Mouse (Mus musculus): ENCODE measurements around the gene Ifna16.

The Ifna16 gene

GRCm38 (mm10) chr4:88676824-88677223 lies at the start of gene Ifna16:
Gene Ifna16 (minus strand): TSS chr4:88676924.
- DNase-seq (ENCODE audit: low spot score) = no peak

DNA sequence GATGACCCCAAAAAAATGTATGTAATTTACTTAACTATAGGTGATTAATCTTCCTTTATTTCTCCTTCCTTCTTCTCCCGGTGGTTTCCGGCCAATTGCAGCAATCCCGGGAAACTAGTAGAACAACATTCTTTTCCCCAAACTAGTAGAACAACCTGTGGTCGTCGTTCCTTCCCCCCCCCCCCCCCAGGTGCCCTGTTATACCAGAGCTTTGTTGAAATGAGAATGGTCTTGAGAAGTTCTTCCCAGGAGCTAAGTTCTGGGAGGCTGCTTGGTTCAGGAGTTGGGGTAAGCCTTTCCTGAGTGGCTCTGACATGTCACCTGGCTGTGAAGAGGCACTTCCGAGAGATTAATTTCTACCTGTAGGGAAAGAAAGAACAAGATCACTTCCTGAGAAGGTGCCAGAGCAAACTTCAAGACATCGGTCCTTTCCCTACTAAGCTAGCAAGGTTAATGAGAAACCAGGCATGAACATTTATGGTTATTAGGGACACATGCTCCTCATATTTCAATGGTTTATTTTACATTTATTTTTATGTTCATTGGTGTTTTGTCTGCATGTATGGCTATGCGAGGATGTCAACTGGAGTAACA lies 46.9 kb upstream of the Ifna16 start:
- DNase-seq (ENCODE audit: low spot score) = no peak

GRCm38 (mm10) chr4:88721791-88722721 lies 45.3 kb upstream of the Ifna16 start, which contains the start of the genes Gm26566 and Klhl9:
Gene Gm26566 (plus strand): TSS chr4:88721805.
Gene Klhl9 (minus strand): TSS chr4:88722465.
- DNase-seq (ENCODE audit: low spot score) = peak; percentile 89

- no peak for DNase-seq (ENCODE audit: low spot score)
Observed at GRCm38 (mm10) chr4:88718715-88719114, 42.0 kb upstream of the Ifna16 start.

DNA sequence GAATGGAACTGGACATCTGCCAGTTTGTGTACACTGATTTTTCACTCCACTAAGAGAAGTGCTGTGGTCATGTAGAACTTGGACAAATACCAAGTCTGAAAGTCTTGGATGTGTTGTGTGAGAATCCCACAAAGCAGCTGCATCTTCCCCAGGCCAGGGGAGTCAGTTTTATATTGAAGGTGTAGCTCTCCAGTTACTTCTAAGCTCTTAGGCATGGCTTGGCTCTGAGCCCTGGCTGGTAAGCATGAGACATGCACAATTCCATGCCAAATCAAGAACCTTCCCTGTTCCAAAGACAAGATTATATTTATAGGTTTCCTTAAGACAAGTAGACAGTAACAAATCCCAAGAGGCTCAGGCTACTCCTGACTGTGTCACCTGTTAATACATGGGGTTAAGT lies 38.3 kb upstream of the Ifna16 start:
- DNase-seq (ENCODE audit: low spot score) = no peak

DNA sequence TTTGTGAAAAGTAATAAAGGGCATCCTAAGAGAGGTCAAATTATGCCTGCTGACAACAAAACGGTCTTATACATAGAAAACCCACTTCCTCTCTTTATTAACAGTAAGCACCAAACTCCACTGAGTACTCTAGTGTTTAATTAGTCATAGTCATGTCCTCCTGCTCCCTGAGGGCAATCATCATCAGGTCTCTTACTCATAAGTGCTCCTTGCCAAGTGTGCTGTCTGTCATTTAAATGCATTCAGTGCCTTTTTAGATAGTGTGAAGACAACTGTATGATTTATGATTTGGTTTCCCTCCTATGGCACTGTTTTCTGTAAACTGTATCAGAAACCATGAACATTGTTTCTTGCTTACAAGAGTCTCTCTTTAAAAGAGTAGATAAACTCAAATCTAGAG lies 37.6 kb upstream of the Ifna16 start:
- no peak for DNase-seq (ENCODE audit: low spot score)

GRCm38 (mm10) chr4:88707128-88707826 lies 30.6 kb upstream of the Ifna16 start:
- no peak for DNase-seq (ENCODE audit: low spot score)

- no peak for DNase-seq (ENCODE audit: low spot score)
Observed at GRCm38 (mm10) chr4:88705924-88706323, 29.2 kb upstream of the Ifna16 start.

DNA sequence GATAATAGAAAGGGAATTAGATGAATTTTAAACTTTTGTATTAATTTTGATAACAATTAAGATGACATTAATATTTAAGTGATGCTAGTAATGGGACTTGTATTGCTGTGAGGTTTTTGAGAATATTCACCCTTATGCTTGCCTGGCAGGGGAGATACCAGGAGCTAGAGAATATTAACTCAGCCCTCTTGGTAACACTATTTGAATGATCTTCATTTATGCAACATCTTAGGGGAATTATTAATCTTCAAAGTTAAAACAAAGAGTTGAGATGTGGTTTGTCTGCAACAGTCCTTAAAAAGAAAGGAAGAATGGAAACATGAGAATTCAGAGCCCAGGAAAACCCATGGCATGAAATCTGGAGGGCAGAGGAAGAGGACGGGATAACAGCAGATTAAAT lies 22.6 kb upstream of the Ifna16 start:
- no peak for DNase-seq (ENCODE audit: low spot score)

DNA sequence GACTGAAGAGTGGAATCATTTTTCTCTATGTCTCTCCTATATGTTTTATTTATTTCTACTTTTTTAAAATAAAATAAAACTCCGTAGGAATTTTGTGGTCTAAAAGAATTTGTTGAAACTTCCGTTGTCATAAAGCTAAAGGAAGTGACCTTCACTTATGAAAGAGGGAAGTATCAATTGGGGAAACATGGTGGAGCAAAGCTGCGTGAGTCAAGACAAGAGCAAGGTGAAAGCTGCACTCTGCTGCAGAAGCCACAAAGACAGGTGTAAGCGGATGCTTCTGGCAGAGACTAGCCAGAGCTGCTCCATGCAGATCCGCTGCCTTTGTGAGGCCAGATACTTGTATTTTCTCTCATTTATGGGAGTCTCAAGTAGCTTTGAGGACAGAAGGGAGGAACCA lies 22.1 kb upstream of the Ifna16 start:
- DNase-seq (ENCODE audit: low spot score) = no peak

DNA sequence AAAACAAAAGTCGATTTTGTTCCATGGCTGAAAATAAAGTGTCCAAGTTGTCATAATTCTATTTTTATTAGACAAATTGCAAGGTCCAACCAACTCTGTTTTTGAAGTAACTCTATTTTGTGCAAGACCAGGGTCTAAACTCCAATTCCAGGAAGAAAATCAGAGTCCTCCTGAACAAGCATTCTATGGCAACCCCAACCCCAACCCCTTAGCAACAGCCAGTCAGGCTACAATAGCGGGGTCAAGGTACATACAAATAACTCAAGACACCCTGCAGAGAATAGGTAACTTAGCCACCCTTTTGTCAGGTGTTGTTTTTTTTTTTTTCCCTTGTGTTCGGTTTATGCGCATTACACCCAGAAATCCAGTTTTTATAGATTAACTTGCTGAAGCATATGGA lies 21.0 kb upstream of the Ifna16 start:
- no peak for DNase-seq (ENCODE audit: low spot score)

DNA sequence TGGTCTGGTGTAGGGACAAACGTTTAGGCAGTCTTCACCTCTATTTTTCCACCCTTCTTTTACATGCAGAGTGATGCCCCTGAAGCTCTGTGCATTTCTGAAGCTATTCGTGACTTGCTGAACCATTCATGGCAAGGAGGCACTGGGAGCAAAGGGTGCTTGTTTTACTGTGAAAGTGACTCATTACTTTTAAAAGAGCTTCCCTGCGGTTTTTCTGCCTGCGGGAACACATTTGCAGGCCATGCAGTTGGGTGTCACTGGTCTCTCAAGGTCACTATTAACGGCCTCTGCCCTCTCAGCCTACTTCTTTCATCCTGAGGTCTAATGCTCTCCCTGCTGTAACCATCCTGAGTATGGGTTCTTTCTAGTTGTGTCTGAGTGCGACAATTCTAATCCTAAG lies 20.4 kb upstream of the Ifna16 start:
- DNase-seq (ENCODE audit: low spot score) = no peak

GRCm38 (mm10) chr4:88696237-88696884 lies 19.6 kb upstream of the Ifna16 start:
- DNase-seq (ENCODE audit: low spot score) = peak; percentile 43

DNA sequence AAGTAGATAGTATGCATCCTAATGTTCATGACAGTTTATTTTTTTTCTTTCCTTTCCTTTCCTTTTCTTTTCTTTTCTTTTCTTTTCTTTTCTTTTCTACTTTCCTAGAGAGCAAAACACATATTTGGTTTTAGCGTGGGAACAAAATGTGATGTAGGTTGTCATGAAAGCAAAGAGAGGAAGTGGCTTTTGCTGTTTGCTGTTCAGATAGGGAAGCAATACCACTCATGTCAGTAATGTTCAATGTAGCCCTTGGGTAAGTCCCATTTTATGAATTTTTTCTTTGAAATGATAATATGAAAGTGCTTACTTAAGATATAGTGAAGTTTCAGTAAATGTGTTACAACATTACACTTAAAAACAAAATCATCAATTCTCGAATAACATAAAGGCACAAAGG lies 16.7 kb upstream of the Ifna16 start:
- no peak for DNase-seq (ENCODE audit: low spot score)

DNA sequence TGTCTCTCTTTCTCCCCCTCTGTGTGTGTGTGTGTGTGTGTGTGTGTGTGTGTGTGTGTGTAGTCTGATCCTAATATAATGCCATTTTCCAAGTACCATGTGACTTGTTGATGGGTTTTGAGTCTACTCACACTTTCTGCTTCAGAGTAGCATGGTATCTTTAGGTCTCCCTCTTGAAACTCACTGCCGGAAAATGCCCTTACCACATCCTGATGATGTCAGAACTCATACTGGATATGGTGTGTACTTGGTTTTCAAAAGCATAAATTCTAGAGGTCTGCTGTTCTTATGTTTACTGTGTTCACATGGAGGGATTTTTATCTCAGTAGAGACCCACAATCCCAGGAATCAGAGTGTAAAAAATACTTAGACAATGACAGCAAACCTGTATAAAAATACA lies 15.8 kb upstream of the Ifna16 start:
- no peak for DNase-seq (ENCODE audit: low spot score)

- DNase-seq (ENCODE audit: low spot score) = no peak
Observed at GRCm38 (mm10) chr4:88691259-88691658, 14.5 kb upstream of the Ifna16 start, which contains the start of gene Ifnab. Gene Ifnab (minus strand): TSS chr4:88691359.

GRCm38 (mm10) chr4:88683812-88684211 lies 7.1 kb upstream of the Ifna16 start, which contains the start of gene Ifna2:
Gene Ifna2 (minus strand): TSS chr4:88683912.
- no peak for DNase-seq (ENCODE audit: low spot score)

GRCm38 (mm10) chr4:88681353-88681752 lies 4.6 kb upstream of the Ifna16 start:
- DNase-seq (ENCODE audit: low spot score) = no peak

DNA sequence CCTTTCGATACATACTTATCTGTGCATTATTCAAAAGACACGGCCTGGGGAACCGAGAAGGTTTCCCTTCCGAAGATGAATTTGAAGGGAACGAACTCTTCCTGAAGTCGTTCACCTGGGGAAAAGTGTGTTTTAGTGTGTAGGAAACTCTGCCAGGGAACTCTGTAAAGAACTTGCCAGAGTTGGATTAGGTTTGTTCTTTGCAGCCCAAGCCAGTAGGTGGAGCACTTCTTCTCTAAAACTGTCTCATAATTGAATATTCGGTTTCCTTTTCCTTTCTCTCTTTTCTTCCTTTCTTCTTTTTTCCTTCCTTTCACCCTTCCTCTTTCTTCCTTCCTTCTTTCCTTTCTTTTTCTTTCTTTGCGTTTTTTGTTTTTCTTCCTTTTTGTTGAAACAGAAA lies 3.6 kb upstream of the Ifna16 start:
- DNase-seq (ENCODE audit: low spot score) = no peak

GRCm38 (mm10) chr4:88655461-88655860 lies 21.3 kb downstream of the Ifna16 start:
- DNase-seq (ENCODE audit: low spot score) = no peak

- no peak for DNase-seq (ENCODE audit: low spot score)
Observed at GRCm38 (mm10) chr4:88653644-88654043, 23.1 kb downstream of the Ifna16 start.

- DNase-seq (ENCODE audit: low spot score) = no peak
Observed at GRCm38 (mm10) chr4:88644359-88644758, 32.4 kb downstream of the Ifna16 start, which contains the start of gene Ifna13. Gene Ifna13 (minus strand): TSS chr4:88644459.
